Comparison of ENCODE assay signal across 12 mouse cellular contexts in genomic region chr12:118849996-118850395, GRCm38 (mm10). TPM values are rescaled to one million over a fixed set of nuclear protein-coding genes. Genes with fewer than 3 reads are reported as not detected.
DNase-seq lines count a peak whose midpoint lies in the region; ATAC-seq and TF ChIP-seq lines count a peak whose summit lies in the region.
"Had no signal": no experiment of that assay in that cellular context is flagged by ENCODE, and none has a peak within 500 bp of the region (broad histone marks: within the 10 kb centered on the region; RNA-seq: fewer than 3 reads in every experiment).

No protein-coding gene starts in this region.

- no peak overlapping the region for H3K9ac ChIP-seq in heart, embryonic 13.5 days
- H3K9ac ChIP-seq in hindbrain, embryonic 12.5 days: peak overlapping the region; percentile 60

- H3K4me3 ChIP-seq in heart, embryonic 13.5 days: 0 out of 2 replicates have a peak overlapping the region, but pooled peaks have one; percentile 60
- H3K4me3 ChIP-seq in hindbrain, embryonic 12.5 days: peak overlapping the region; percentile 45
- H3K4me3 ChIP-seq in gastrocnemius, adult 2 months: no peak overlapping the region

- no peak for DNase-seq in heart, postnatal 4 days
- DNase-seq in embryo, embryonic 11 days: peak; percentile 51
- DNase-seq in neural tube, embryonic 10.5 days (ENCODE audit: extremely low spot score, low spot score): peak; percentile 75
- no peak for DNase-seq in gastrocnemius, postnatal 36 days
- no peak for DNase-seq in gastrocnemius, adult 2 months
- DNase-seq in ovary, postnatal 10 days (ENCODE audit: low spot score): no peak
- DNase-seq: adrenal gland, postnatal 14 days; cerebellum, postnatal 36 days; lung, adult 2 months had no signal

- WGBS in heart, embryonic 13.5 days: 1% methylated on average over 11 of the region's 11 CpGs
- WGBS in hindbrain, embryonic 12.5 days: 0% methylated on average over 11 of the region's 11 CpGs

- peaks cover 35% of the 10 kb centered on the region for H3K4me1 ChIP-seq in heart, embryonic 13.5 days
- peaks cover 28% of the 10 kb centered on the region for H3K4me1 ChIP-seq in hindbrain, embryonic 12.5 days

- no peak for TF ChIP-seq CTCF in gastrocnemius, adult 2 months (IDR thresholded peaks at IDR 0.05)

- H3K27me3 ChIP-seq in heart, embryonic 13.5 days (replicated peaks): peaks cover 93% of the 10 kb centered on the region
- H3K27me3 ChIP-seq in hindbrain, embryonic 12.5 days: peaks cover 76% of the 10 kb centered on the region

- peak overlapping the region; percentile 89; the same call in 1 of the 2 replicates for H3K4me2 ChIP-seq in heart, embryonic 13.5 days
- peak overlapping the region; percentile 63 for H3K4me2 ChIP-seq in hindbrain, embryonic 12.5 days (replicated peaks)

- H3K36me3 ChIP-seq in heart, embryonic 13.5 days: no peaks in the 10 kb centered on the region
- no peaks in the 10 kb centered on the region for H3K36me3 ChIP-seq in hindbrain, embryonic 12.5 days

- H3K27ac ChIP-seq in heart, embryonic 13.5 days (replicated peaks): no peak overlapping the region
- no peak overlapping the region for H3K27ac ChIP-seq in hindbrain, embryonic 12.5 days
- no peak overlapping the region for H3K27ac ChIP-seq in gastrocnemius, adult 2 months

- intact Hi-C loops in gastrocnemius, postnatal 36 days (cut with DNase I): loop anchor here (5.0 to 10.0 kb wide), 2 partner anchors 393 to 1035 kb away; no protein-coding TSS in a partner anchor
- intact Hi-C loops in gastrocnemius, adult 2 months (cut with DNase I): loop anchor here (10.0 kb wide), 2 partner anchors 395 to 1025 kb away; no protein-coding TSS in a partner anchor

- no peak for ATAC-seq in heart, embryonic 13.5 days (ENCODE audit: extremely low read depth, insufficient number of reproducible peaks, low FRiP score, low TSS enrichment)
- peak; percentile 23; the same call in 1 of the 2 replicates for ATAC-seq in hindbrain, embryonic 12.5 days (ENCODE audit: low FRiP score)

- H3K9me3 ChIP-seq in heart, embryonic 13.5 days: no peaks in the 10 kb centered on the region
- no peaks in the 10 kb centered on the region for H3K9me3 ChIP-seq in hindbrain, embryonic 12.5 days (replicated peaks)

RNA-seq across cellular contexts. Expression of gene Sp8, which starts 3.9 kb away (rescaled TPM):
- polyA plus RNA-seq in heart, embryonic 13.5 days (2015; fragmentation: Nextera tagmentation; extraction: Ambion mirVana): 0.03 TPM in 1 of 2 replicates, not detected in the other
- total RNA-seq in heart, postnatal 4 days (2021): not detected
- polyA plus RNA-seq in hindbrain, embryonic 12.5 days (2016; fragmentation: Nextera tagmentation; extraction: Ambion mirVana): 7.1 and 8.8 TPM in 2 replicates
- not detected for total RNA-seq in gastrocnemius, postnatal 36 days (2021)
- not detected for total RNA-seq in gastrocnemius, adult 2 months (2021)
- total RNA-seq: adrenal gland, postnatal 14 days had no signal
- polyA plus RNA-seq: lung, adult 2 months; stomach, embryonic 14.5 days had no signal

Comparison
In these comparisons a context has a peak if more than half of its experiments do, and no peak if none do; other contexts are left out.
1. DNase-seq: peak in embryo, embryonic 11 days (single experiment) and neural tube, embryonic 10.5 days (single experiment); none in heart, postnatal 4 days (single experiment), gastrocnemius, postnatal 36 days (0 of 2), gastrocnemius, adult 2 months (single experiment) and ovary, postnatal 10 days (single experiment).